Mouse (Mus musculus): ENCODE data around the gene Wars2. TPM values are rescaled to one million over a fixed set of nuclear protein-coding genes. Genes with fewer than 3 reads are reported as not detected.

Gene Wars2
- 6.1 and 6.9 TPM in 2 replicates for polyA plus RNA-seq (2014; fragmentation: Nextera tagmentation; extraction: Ambion mirVana)

DNA sequence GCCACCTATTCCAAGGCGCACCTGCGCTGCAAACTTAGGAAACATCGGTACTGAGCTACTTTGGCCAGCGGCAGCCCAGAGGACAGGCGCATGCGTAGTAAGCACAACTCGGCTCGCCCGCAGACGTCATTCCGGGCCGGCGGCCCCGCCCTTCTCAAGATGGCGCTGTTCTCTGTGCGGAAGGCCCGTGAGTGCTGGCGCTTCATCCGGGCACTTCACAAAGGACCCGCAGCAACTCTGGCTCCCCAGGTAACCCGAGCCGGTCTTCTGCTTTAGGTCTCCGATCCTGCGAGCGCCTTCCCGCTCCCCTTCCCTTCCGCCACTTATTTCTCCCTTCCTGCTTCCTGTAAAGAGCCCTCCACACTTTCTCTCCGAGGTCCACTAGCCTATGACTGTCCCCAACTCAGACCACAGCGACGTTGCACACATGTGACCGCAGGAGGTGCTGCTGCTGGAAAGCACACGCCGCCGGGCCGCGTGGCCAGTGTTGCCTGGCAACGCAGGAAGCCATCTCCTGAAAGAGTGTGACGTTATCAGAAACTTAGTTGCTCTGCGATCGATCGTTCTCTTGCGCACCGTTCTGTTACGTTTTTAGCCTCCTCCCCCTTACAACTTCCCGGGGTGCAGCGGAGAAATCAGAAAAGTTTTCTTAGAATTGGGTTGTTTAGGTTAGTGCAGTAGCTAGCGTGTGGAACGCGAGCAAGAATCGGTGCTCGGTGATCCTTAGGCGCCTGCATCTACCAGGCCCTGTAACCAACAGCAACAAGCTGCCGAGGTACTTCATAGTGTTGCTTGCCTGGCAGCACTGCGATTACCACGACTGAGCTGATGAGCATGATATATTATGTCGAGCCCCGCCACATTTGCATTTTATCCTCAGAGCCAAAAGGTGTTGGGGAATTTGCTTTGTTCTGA is at the start of gene Wars2:
TSS of gene Wars2 (plus strand) at position 129 of the 915 bp plus-strand sequence.
- peaks cover 5% of the 10 kb centered on the region; the same call in 1 of the 2 replicates for H3K4me1 ChIP-seq (ENCODE audit: control insufficient read depth, insufficient read depth, low read length)
- under 1% methylated on average over 57 of the region's 57 CpGs for WGBS
- H3K9me3 ChIP-seq (ENCODE audit: control insufficient read depth, low read length): no peaks in the 10 kb centered on the region
- no peaks in the 10 kb centered on the region for H3K27me3 ChIP-seq (ENCODE audit: control insufficient read depth, insufficient read depth, low read length)
- H3K36me3 ChIP-seq (ENCODE audit: control insufficient read depth, insufficient read depth, low read length): no peaks in the 10 kb centered on the region
- peak within 1 kb of the TSS; percentile 73 for H3K9ac ChIP-seq (ENCODE audit: low read length)
- peak within 1 kb of the TSS; percentile 46 for H3K4me3 ChIP-seq (ENCODE audit: low read depth, low read length)
- peak within 1 kb of the TSS; percentile 72 for H3K4me2 ChIP-seq
- DNase-seq (ENCODE audit: low spot score, missing footprints): peak; percentile 99
- peak; percentile 100 for ATAC-seq (ENCODE audit: low FRiP score)
- peak within 1 kb of the TSS; percentile 88 for H3K27ac ChIP-seq (ENCODE audit: low read depth, low read length)

DNA sequence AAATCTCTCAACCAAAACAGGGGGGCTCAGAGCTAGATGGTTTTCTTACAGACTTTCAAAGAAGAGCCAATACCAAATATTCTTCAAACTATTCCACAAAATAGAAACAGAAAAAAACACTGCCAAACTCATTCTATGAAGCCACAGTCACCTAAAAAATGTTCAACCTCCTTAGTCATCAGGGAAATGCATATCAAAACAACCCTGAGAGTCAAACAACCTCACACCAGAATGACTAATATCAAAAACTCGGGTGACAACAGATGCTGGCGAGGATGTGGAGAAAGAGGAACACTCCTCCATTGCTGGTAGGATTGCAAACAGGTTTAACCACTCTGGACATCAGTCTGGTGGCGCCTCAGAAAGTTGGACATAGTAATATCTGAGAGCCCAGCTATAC is 44.1 kb upstream of the Wars2 start:
- 86% methylated on average over 3 of the region's 3 CpGs for WGBS
- DNase-seq (ENCODE audit: low spot score, missing footprints): no peak
- H3K4me3 ChIP-seq (ENCODE audit: low read depth, low read length): no peak overlapping the region
- H3K9ac ChIP-seq (ENCODE audit: low read length): no peak overlapping the region
- no peak overlapping the region for H3K27ac ChIP-seq (ENCODE audit: low read depth, low read length)
- no peaks in the 10 kb centered on the region; the same call in 1 of the 2 replicates for H3K9me3 ChIP-seq (ENCODE audit: control insufficient read depth, low read length)
- no peaks in the 10 kb centered on the region for H3K4me1 ChIP-seq (ENCODE audit: control insufficient read depth, insufficient read depth, low read length)
- H3K36me3 ChIP-seq (ENCODE audit: control insufficient read depth, insufficient read depth, low read length): no peaks in the 10 kb centered on the region
- no peaks in the 10 kb centered on the region for H3K27me3 ChIP-seq (ENCODE audit: control insufficient read depth, insufficient read depth, low read length)
- ATAC-seq (ENCODE audit: low FRiP score): no peak
- H3K4me2 ChIP-seq: no peak overlapping the region

DNA sequence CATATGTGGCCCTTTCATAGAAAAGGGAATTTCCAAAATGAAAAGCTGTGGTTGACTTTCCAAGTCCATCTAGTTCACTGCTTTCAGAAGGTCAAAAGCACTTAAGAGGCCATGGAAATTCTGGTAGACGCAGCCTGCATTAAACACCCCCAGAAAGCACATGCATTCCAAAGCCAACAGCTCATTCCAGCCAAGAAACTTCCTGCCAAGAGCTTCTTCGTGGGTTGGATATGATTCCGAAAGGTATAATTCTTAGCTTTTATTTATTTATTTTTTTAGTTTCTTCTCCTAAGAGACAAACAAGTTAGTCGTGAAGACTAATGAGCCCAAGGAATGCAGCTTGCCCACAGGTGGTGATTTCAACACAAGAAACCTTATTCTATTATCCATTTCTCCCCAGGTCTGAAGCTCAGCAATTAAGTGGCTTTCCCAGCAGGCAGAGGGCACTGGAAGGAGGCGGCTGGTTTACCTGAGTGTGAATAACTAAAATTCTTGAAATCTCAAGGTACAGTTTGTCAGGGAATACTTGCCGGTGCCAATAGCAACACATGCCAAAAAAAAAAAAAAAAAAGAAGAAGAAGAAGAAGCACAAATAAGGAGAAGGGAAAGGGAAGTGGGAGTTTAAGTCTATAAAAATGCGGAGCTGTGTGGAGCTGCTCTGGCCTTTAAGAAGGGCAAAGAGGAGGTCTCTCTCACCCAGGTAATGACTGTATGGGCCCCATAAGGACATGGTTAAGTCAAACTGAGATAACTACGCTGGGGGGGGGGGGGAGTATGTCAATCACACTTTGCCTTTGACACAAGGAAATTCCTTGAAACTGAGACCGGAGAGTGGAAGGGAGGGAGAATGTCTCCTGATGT is 30.3 kb upstream of the Wars2 start:
- no peak overlapping the region for H3K27ac ChIP-seq (ENCODE audit: low read depth, low read length)
- H3K4me1 ChIP-seq (ENCODE audit: control insufficient read depth, insufficient read depth, low read length): no peaks in the 10 kb centered on the region
- H3K36me3 ChIP-seq (ENCODE audit: control insufficient read depth, insufficient read depth, low read length): no peaks in the 10 kb centered on the region
- H3K9me3 ChIP-seq (ENCODE audit: control insufficient read depth, low read length): no peaks in the 10 kb centered on the region
- WGBS: 75% methylated on average over 9 of the region's 9 CpGs
- ATAC-seq (ENCODE audit: low FRiP score) (no peak), DNase-seq (ENCODE audit: low spot score, missing footprints) (no peak)
- H3K9ac ChIP-seq (ENCODE audit: low read length): no peak overlapping the region
- H3K27me3 ChIP-seq (ENCODE audit: control insufficient read depth, insufficient read depth, low read length): no peaks in the 10 kb centered on the region
- H3K4me3 ChIP-seq (ENCODE audit: low read depth, low read length): no peak overlapping the region
- no peak overlapping the region for H3K4me2 ChIP-seq

DNA sequence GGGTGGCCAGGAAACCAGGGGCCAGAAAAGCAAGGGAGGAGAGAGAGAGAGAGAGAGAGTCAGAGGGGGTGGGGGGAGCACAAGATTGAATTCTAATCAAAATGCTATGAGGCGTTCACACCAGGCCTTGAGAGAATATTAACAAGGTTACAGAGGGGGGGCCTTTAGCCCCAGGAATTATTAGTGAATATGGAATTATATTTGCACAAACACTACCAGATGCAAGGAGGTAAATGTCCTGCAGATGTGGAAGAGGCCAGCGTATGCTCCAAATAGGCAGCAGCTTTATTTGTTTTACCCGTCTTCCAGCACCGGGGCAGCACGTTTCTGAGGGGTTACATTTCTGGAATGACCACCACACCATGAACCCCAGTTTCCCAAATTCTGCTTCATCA is 29.7 kb upstream of the Wars2 start:
- Histone ChIP-seq H3K4me2 (no peak overlapping the region), H3K36me3 (ENCODE audit: control insufficient read depth, insufficient read depth, low read length) (no peaks in the 10 kb centered on the region), H3K9ac (ENCODE audit: low read length) (no peak overlapping the region), H3K4me1 (ENCODE audit: control insufficient read depth, insufficient read depth, low read length) (no peaks in the 10 kb centered on the region), H3K27ac (ENCODE audit: low read depth, low read length) (no peak overlapping the region), H3K4me3 (ENCODE audit: low read depth, low read length) (no peak overlapping the region), H3K27me3 (ENCODE audit: control insufficient read depth, insufficient read depth, low read length) (no peaks in the 10 kb centered on the region), H3K9me3 (ENCODE audit: control insufficient read depth, low read length) (no peaks in the 10 kb centered on the region)
- DNase-seq (ENCODE audit: low spot score, missing footprints): no peak
- 83% methylated on average over 5 of the region's 5 CpGs for WGBS
- no peak for ATAC-seq (ENCODE audit: low FRiP score)

DNA sequence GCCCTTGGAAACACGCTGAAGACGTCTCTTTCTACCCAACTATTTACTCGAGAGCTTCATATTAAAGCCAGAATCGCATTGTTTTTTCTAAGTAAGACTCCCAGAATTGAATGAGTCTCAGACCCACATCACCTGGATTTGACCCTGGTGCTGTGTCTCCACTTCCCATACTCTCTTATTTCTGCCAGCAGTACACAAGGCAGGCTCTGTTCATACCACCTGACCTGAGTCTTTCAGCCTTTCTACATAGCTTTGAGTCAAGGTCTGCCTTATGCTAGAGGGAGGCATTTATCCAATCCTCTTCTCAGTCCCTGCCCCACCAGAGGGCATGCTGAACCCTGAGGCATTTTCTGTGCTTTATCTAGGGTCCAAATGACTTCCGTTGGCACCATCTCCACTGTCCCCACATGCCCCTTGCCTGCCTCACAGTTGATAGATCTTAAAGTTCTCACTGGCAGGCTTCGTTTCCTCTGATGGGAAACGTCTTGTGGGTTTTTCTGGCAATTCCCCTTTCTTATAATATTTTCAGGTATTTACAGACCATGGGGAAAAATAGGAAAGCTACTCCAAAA is 27.5 kb upstream of the Wars2 start:
- no peaks in the 10 kb centered on the region for H3K9me3 ChIP-seq (ENCODE audit: control insufficient read depth, low read length)
- WGBS: 89% methylated on average over 7 of the region's 7 CpGs

DNA sequence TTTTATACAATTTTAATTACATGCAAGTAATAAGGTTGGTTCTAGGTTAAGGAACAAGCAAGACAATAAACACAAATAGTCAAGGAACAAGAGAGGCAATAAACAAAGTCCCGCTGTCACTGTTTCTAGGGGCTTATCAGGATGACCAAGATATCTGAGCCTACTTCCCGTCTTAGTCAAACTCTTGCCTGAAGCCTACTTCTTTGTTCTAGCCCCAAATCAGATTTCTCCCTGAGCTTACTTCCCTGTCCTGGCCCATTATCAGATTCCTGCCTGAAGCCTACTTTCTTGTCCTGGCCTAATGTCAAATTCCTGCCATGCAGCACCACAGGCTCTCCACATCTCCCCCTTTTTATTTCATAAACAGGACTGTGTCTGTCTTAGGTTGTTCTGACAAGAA is 19.9 kb upstream of the Wars2 start:
- ATAC-seq (ENCODE audit: low FRiP score): no peak
- 89% methylated on average over 2 of the region's 2 CpGs for WGBS

More for the DNA sequence above, 27.5 kb upstream of the Wars2 start:
- no peaks in the 10 kb centered on the region for H3K36me3 ChIP-seq (ENCODE audit: control insufficient read depth, insufficient read depth, low read length)
- DNase-seq (ENCODE audit: low spot score, missing footprints) (no peak), ATAC-seq (ENCODE audit: low FRiP score) (no peak)
- no peaks in the 10 kb centered on the region for H3K4me1 ChIP-seq (ENCODE audit: control insufficient read depth, insufficient read depth, low read length)
- no peaks in the 10 kb centered on the region for H3K27me3 ChIP-seq (ENCODE audit: control insufficient read depth, insufficient read depth, low read length)
- H3K4me2 ChIP-seq: no peak overlapping the region
- no peak overlapping the region for H3K9ac ChIP-seq (ENCODE audit: low read length)
- no peak overlapping the region for H3K4me3 ChIP-seq (ENCODE audit: low read depth, low read length)
- H3K27ac ChIP-seq (ENCODE audit: low read depth, low read length): no peak overlapping the region

DNA sequence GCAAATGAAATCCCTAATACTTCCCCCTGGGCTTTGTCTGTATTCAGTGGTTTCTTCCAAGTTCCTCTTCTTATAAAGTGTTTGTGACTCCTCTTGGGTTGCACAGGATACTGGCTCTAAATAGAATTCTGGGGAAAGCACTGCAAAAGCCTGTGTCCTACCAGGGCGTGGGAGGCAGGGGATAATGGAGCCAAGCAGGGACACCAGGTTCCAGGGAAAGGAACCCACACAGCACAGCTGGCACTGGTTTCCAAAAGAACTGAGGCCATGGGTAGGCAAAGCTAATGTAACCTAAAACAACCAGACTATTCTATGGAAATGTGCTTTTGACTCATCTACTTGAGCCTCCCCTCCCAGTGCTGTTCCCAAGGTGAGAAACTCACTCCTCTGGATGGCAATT is 10.3 kb upstream of the Wars2 start:
- H3K27me3 ChIP-seq (ENCODE audit: control insufficient read depth, insufficient read depth, low read length): no peaks in the 10 kb centered on the region
- H3K36me3 ChIP-seq (ENCODE audit: control insufficient read depth, insufficient read depth, low read length): no peaks in the 10 kb centered on the region
- H3K9ac ChIP-seq (ENCODE audit: low read length): no peak overlapping the region
- no peaks in the 10 kb centered on the region for H3K9me3 ChIP-seq (ENCODE audit: control insufficient read depth, low read length)
- DNase-seq (ENCODE audit: low spot score, missing footprints) (no peak), ATAC-seq (ENCODE audit: low FRiP score) (no peak)
- no peak overlapping the region for H3K4me3 ChIP-seq (ENCODE audit: low read depth, low read length)
- H3K27ac ChIP-seq (ENCODE audit: low read depth, low read length): no peak overlapping the region
- WGBS: 72% methylated on average over 1 of the region's 1 CpGs
- no peaks in the 10 kb centered on the region for H3K4me1 ChIP-seq (ENCODE audit: control insufficient read depth, insufficient read depth, low read length)
- no peak overlapping the region for H3K4me2 ChIP-seq

More for the DNA sequence above, 19.9 kb upstream of the Wars2 start:
- no peak overlapping the region for H3K9ac ChIP-seq (ENCODE audit: low read length)
- no peak overlapping the region for H3K27ac ChIP-seq (ENCODE audit: low read depth, low read length)
- H3K36me3 ChIP-seq (ENCODE audit: control insufficient read depth, insufficient read depth, low read length): no peaks in the 10 kb centered on the region
- no peak overlapping the region for H3K4me3 ChIP-seq (ENCODE audit: low read depth, low read length)
- no peak for DNase-seq (ENCODE audit: low spot score, missing footprints)
- H3K4me1 ChIP-seq (ENCODE audit: control insufficient read depth, insufficient read depth, low read length): no peaks in the 10 kb centered on the region
- no peaks in the 10 kb centered on the region for H3K27me3 ChIP-seq (ENCODE audit: control insufficient read depth, insufficient read depth, low read length)
- no peak overlapping the region for H3K4me2 ChIP-seq
- H3K9me3 ChIP-seq (ENCODE audit: control insufficient read depth, low read length): no peaks in the 10 kb centered on the region

DNA sequence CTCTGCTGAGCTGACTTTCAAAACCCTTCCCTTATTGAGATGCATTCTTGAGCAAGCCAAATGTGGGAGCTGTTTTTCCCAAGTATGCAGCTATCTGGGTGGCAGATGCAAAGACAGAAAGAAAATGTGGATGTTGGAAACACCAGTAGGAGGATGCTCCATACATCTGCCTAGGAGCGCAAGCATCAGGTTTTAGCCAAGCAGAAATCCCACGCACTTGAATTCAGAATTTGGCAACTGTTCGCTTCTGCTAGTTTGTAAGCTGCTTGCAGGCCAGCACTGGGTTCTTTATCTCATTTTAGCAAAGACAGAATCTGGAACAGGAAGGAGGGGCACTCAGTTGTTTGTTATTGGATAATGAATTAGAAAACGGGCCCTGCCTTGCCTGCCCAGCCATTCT is 8.9 kb upstream of the Wars2 start:
- Histone ChIP-seq H3K4me1 (ENCODE audit: control insufficient read depth, insufficient read depth, low read length) (no peaks in the 10 kb centered on the region), H3K36me3 (ENCODE audit: control insufficient read depth, insufficient read depth, low read length) (no peaks in the 10 kb centered on the region), H3K9ac (ENCODE audit: low read length) (no peak overlapping the region), H3K4me3 (ENCODE audit: low read depth, low read length) (no peak overlapping the region), H3K27me3 (ENCODE audit: control insufficient read depth, insufficient read depth, low read length) (no peaks in the 10 kb centered on the region), H3K4me2 (no peak overlapping the region), H3K27ac (ENCODE audit: low read depth, low read length) (no peak overlapping the region), H3K9me3 (ENCODE audit: control insufficient read depth, low read length) (no peaks in the 10 kb centered on the region)
- ATAC-seq (ENCODE audit: low FRiP score) (no peak), DNase-seq (ENCODE audit: low spot score, missing footprints) (peak; percentile 37)
- WGBS: 94% methylated on average over 4 of the region's 4 CpGs

Data from midbrain, embryonic 11.5 days (tissue).